Mouse (Mus musculus) liver, embryonic 14.5 days (tissue): Measurements from ENCODE around the gene Psmd14. TPM values are rescaled to one million over a fixed set of nuclear protein-coding genes. Genes with fewer than 3 reads are reported as not detected.

Experiments used
- ATAC-seq: fragments of 200-750 bp; cut with Nextera tagmentation; 2 replicates; pipeline ENCODE4 v1.8.0; 2017; ENCODE audit warnings: moderate number of reproducible peaks, mild to moderate bottlenecking, moderate library complexity; ENCODE audit not compliant: insufficient read depth
- DNase-seq, 3 experiments: peaks; one replicate each; pipeline ENCODE4 v3.0.0-alpha.2; 2012 to 2013; ENCODE audit warnings: low read depth in 3 of 3, low spot score in 3 of 3
- H3K27ac ChIP-seq: fragments of 300-500 bp; sonication (generic); 2 replicates; pipeline ENCODE4 v1.5.1; 2014; ENCODE audit warnings: moderate library complexity, mild to moderate bottlenecking, control low read depth, inconsistent platforms
- H3K27me3 ChIP-seq: fragments of 300-500 bp; sonication (generic); 2 replicates; pipeline ENCODE4 v1.6.1; 2014; ENCODE audit warnings: mild to moderate bottlenecking, low read length, moderate library complexity; ENCODE audit not compliant: control insufficient read depth, insufficient read depth
- H3K36me3 ChIP-seq: fragments of 300-500 bp; sonication (generic); replicated peaks from 2 replicates; pipeline ENCODE4 v1.6.1; 2014; ENCODE audit warnings: low read depth; ENCODE audit not compliant: control insufficient read depth, insufficient read depth
- H3K4me1 ChIP-seq, 2 experiments: fragments of 200-500 bp in 1 of 2; fragments of 300-500 bp in 1 of 2; sonication (generic) in 1 of 2; replicated peaks; 2 replicates each; pipeline ENCODE4 v1.6.1; 2012 to 2014; ENCODE audit warnings: antibody characterized with exemption in 1 of 2, inconsistent platforms in 1 of 2, low read length in 1 of 2; ENCODE audit not compliant: control insufficient read depth in 2 of 2, insufficient read depth in 2 of 2
- H3K4me2 ChIP-seq: fragments of 300-500 bp; sonication (generic); 2 replicates; pipeline ENCODE4 v1.6.1; 2014; ENCODE audit warnings: low read depth, mild to moderate bottlenecking, control low read depth, moderate library complexity
- H3K4me3 ChIP-seq, 2 experiments: fragments of 200-500 bp in 1 of 2; fragments of 300-500 bp in 1 of 2; sonication (generic) in 1 of 2; 2 replicates each; pipeline ENCODE4 v1.5.1; 2012 to 2014; ENCODE audit warnings: low read depth in 2 of 2, low read length in 2 of 2, mild to moderate bottlenecking in 2 of 2, control low read depth in 1 of 2, inconsistent platforms in 1 of 2, moderate library complexity in 1 of 2; ENCODE audit not compliant: insufficient read depth in 1 of 2
- H3K9ac ChIP-seq: fragments of 300-500 bp; sonication (generic); replicated peaks from 2 replicates; pipeline ENCODE4 v1.6.1; 2014; ENCODE audit warnings: mild to moderate bottlenecking, control low read depth, moderate library complexity
- H3K9me3 ChIP-seq: fragments of 300-500 bp; sonication (generic); 2 replicates; pipeline ENCODE4 v1.6.1; 2016; ENCODE audit warnings: low read length, mixed read lengths; ENCODE audit not compliant: control insufficient read depth
- CTCF ChIP-seq: IDR thresholded peaks from 2 replicates; pipeline ENCODE4 v1.5.1; 2016; ENCODE audit warnings: antibody characterized with exemption, low read depth, control low read depth
- EP300 ChIP-seq: IDR thresholded peaks from 2 replicates; pipeline ENCODE4 v1.6.1; 2016; ENCODE audit warnings: antibody characterized with exemption, low read depth
- WGBS: fragments of 180-500 bp; shearing (Covaris S2); extraction: QIAGEN DNeasy Blood & Tissue Kit; methylation state at CpG from one replicate; pipeline ENCODE4 v1.1.7; 2014; ENCODE audit not compliant: insufficient replicate concordance; 5-methylcytosine and 5-hydroxymethylcytosine counted together
- polyA plus RNA-seq, 2 experiments: library from polyadenylated mRNA; depleted of rRNA in 1 of 2; stranded (reverse) in 1 of 2; unstranded in 1 of 2; fragments of >200 nt; fragmentation: Nextera tagmentation in 1 of 2; extraction: Ambion mirVana in 1 of 2; gene quantifications; 2 replicates each; pipeline versions ENCODE4 v1.2.1 to v1.2.3; 2012 to 2014

Gene Psmd14
- polyA plus RNA-seq, 2 experiments, result 48.8 to 131 TPM

DNA sequence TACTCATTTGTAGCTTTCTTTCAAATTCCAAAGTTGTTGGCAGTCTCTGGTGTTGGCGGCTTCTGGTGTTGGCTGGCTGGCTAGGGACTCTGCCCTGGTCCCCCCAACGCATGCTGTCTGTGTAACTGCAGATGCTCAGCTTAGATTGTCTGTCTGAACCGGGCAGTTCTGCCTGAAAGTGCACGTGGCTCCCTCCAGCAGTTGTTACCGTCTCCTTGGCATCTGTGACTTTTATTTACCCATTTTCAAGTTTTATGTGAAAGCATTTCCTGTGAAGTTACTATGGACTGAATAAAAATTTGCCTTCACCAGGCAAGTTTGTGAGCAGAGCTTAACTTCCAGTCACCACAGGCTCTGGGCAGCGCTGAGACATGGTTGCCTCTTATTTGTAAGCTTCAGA lies 97.3 kb downstream of the Psmd14 start:
- no peak for TF ChIP-seq CTCF
- no peak for TF ChIP-seq EP300
- ATAC-seq, result no peak
- Histone ChIP-seq H3K4me1 (no peaks in the 10 kb centered on the region), H3K36me3 (no peaks in the 10 kb centered on the region), H3K27me3 (peaks cover 100% of the 10 kb centered on the region), H3K9ac (no peak overlapping the region), H3K27ac (no peak overlapping the region), H3K9me3 (no peaks in the 10 kb centered on the region), H3K4me3 (no peak overlapping the region), H3K4me2 (no peak overlapping the region)
- WGBS, result under 1% methylated on average over 6 of the region's 6 CpGs
- no peak for DNase-seq

DNA sequence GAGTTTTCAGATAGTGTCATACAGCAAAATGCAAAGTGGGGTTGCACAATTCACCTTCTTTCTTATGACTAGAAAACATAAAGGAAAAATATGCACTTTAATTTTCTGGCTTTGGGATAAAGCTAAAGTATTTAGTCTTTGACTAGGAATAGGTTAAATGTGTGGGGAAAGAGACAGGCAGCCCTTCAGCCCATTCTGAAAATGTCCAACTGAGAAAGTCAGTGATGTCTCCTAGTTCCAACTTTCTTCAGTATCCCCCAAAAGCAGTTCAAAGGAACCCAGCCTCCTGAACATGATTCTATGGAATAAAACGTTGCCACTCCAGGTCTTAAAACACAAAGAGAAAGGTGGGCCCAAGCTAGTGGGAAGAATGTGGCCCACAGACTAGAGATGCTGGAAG lies 97.9 kb downstream of the Psmd14 start:
- Histone ChIP-seq H3K36me3 (no peaks in the 10 kb centered on the region), H3K27ac (no peak overlapping the region), H3K9ac (no peak overlapping the region), H3K4me3 (no peak overlapping the region), H3K4me2 (no peak overlapping the region), H3K9me3 (no peaks in the 10 kb centered on the region), H3K4me1 (no peaks in the 10 kb centered on the region), H3K27me3 (peaks cover 100% of the 10 kb centered on the region)
- ATAC-seq (no peak), DNase-seq (no peak)
- WGBS, result 3% methylated on average over 1 of the region's 1 CpGs
- no peak for TF ChIP-seq EP300
- no peak for TF ChIP-seq CTCF

DNA sequence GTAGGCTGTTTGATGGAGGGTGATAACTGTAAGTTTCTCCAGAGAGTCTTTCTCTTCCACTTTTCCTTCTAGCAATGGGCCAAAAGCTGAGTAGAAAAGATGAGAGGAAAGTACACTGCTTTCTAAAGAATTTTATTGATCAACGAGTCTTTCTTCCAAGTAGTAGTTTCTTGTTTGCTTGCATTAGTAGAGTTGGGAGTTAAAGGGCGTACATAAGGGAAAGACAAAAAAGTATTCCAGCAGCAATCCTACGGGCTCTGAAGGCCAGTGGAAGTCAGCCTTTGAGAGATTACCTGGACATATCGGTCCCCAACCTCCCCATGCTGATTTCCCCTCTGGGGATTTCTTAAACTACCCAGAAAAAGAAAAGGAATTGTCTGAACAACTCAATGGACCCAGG lies 99.3 kb downstream of the Psmd14 start:
- H3K4me3 ChIP-seq, result no peak overlapping the region
- WGBS, result 26% methylated on average over 4 of the region's 4 CpGs
- DNase-seq (no peak), ATAC-seq (no peak)
- no peak overlapping the region for H3K9ac ChIP-seq
- no peak overlapping the region for H3K27ac ChIP-seq
- H3K4me2 ChIP-seq, result no peak overlapping the region
- TF ChIP-seq CTCF, result no peak
- no peak for TF ChIP-seq EP300
- H3K9me3 ChIP-seq, result no peaks in the 10 kb centered on the region
- peaks cover 0 to 2% of the 10 kb centered on the region in 2 experiments; a peak in 1 of 4 replicates for H3K4me1 ChIP-seq
- H3K36me3 ChIP-seq, result no peaks in the 10 kb centered on the region
- peaks cover 100% of the 10 kb centered on the region for H3K27me3 ChIP-seq

DNA sequence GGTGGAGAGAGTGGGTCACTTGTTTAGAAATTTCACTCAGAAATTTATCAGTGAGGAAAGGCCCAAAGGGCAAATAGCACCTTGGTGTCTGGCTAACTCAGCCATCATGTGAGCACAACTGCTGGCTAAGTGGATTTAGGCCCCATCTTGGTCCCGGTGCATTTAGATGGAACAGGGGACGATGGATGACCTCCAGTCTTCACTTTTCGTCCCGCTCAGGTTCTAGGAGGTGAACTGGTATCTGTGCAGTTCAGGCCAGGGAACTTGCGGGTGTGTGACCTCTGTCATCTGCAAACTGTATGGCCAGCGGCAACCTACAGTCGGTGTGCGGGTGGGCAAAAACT lies 99.6 kb downstream of the Psmd14 start:
- H3K4me3 ChIP-seq, result no peak overlapping the region
- peaks cover 100% of the 10 kb centered on the region for H3K27me3 ChIP-seq
- H3K9ac ChIP-seq, result no peak overlapping the region
- TF ChIP-seq EP300 (no peak), CTCF (no peak)
- peak overlapping the region; percentile 49; the same call in 1 of the 2 replicates for H3K4me2 ChIP-seq
- WGBS, result 10% methylated on average over 8 of the region's 8 CpGs
- no peak for DNase-seq
- no peaks in the 10 kb centered on the region for H3K36me3 ChIP-seq
- no peak overlapping the region for H3K27ac ChIP-seq
- H3K4me1 ChIP-seq, result peaks cover 0 to 2% of the 10 kb centered on the region in 2 experiments; a peak in 1 of 4 replicates
- no peaks in the 10 kb centered on the region for H3K9me3 ChIP-seq
- no peak for ATAC-seq

DNA sequence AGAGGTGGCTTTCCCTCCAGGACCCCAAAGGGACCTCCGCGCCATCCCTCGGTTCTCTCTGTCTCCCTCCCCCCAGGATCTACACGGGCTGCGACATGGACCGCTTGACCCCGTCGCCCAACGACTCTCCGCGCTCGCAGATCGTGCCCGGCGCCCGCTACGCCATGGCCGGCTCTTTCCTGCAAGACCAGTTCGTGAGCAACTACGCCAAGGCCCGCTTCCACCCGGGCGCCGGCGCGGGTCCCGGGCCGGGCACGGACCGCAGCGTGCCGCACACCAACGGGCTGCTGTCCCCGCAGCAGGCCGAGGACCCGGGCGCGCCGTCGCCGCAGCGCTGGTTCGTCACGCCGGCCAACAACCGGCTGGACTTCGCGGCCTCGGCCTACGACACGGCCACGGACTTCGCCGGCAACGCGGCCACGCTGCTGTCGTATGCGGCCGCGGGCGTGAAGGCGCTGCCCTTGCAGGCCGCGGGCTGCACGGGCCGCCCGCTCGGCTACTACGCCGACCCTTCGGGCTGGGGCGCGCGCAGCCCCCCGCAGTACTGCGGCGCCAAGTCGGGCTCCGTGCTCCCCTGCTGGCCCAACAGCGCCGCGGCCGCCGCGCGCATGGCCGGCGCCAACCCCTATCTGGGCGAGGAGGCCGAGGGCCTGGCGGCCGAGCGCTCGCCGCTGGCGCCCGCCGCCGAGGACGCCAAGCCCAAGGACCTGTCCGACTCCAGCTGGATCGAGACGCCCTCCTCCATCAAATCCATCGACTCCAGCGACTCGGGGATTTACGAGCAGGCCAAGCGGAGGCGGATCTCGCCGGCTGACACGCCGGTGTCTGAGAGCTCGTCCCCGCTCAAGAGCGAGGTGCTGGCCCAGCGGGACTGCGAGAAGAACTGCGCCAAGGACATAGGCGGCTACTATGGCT lies 100.3 kb downstream of the Psmd14 start:
- H3K27me3 ChIP-seq, result peaks cover 100% of the 10 kb centered on the region
- TF ChIP-seq CTCF (no peak), EP300 (no peak)
- no peak overlapping the region for H3K27ac ChIP-seq
- H3K9ac ChIP-seq, result no peak overlapping the region
- H3K4me1 ChIP-seq, result peaks cover 0 to 2% of the 10 kb centered on the region in 2 experiments; a peak in 1 of 4 replicates
- ATAC-seq (peak; percentile 41; the same call in 1 of the 2 replicates), DNase-seq (no peak)
- H3K4me3 ChIP-seq, result peak overlapping the region; percentile 3 to 36; a peak in 3 of 4 replicates
- H3K36me3 ChIP-seq, result no peaks in the 10 kb centered on the region
- H3K4me2 ChIP-seq, result peak overlapping the region; percentile 49
- 1% methylated on average over 117 of the region's 121 CpGs for WGBS
- no peaks in the 10 kb centered on the region for H3K9me3 ChIP-seq
